Mouse (Mus musculus) brain, embryonic 14.5 days (tissue): ENCODE data around the gene Clptm1.

Experiments used
- CTCF ChIP-seq: fragments of 200-500 bp; IDR thresholded peaks from 2 replicates; pipeline ENCODE4 v1.5.1; 2012; ENCODE audit warnings: inconsistent platforms, mild to moderate bottlenecking, moderate library complexity, borderline replicate concordance; ENCODE audit not compliant: insufficient read depth, insufficient read length; ENCODE audit errors: extremely low read depth
- POLR2A ChIP-seq: fragments of 200-500 bp; IDR thresholded peaks from 2 replicates; pipeline ENCODE4 v1.6.1; 2012; ENCODE audit warnings: mild to moderate bottlenecking, inconsistent platforms, borderline replicate concordance; ENCODE audit not compliant: poor library complexity, insufficient read depth, insufficient read length, severe bottlenecking; ENCODE audit errors: extremely low read depth

GRCm38 (mm10) chr7:19695881-19696280 is 31.0 kb upstream of the Clptm1 start:
- TF ChIP-seq POLR2A (no peak), CTCF (no peak)
